Mouse (Mus musculus): ENCODE results near the gene Tmed9. TPM values are rescaled to one million over a fixed set of nuclear protein-coding genes. Genes with fewer than 3 reads are reported as not detected.
A peak's percentile ranks its signal among the peaks of the same experiment; 100 is the strongest.

Tmed9 gene
- 10 to 100 TPM; 86.3 to 94.2 TPM for total RNA-seq (2021)

GRCm38 (mm10) chr13:55573432-55573831, at the start of gene Tmed9:
Tmed9 (plus strand) TSS chr13:55573732.
- intact Hi-C loops (cut with DNase I): loop anchor here (2.0 kb wide), 1 partner anchor 17 kb away; no protein-coding TSS in a partner anchor

GRCm38 (mm10) chr13:55523951-55524600, 49.5 kb upstream of the Tmed9 start:
- intact Hi-C loops (cut with DNase I): no loop called here
- no peak for DNase-seq (ENCODE audit: low spot score)

More at GRCm38 (mm10) chr13:55573432-55573831, at the start of gene Tmed9:
- no peak for DNase-seq (ENCODE audit: low spot score)

- no peak for DNase-seq (ENCODE audit: low spot score)
- intact Hi-C loops (cut with DNase I): no loop called here
Measured at GRCm38 (mm10) chr13:55525733-55526553, 47.6 kb upstream of the Tmed9 start.

- intact Hi-C loops (cut with DNase I): no loop called here
- DNase-seq (ENCODE audit: low spot score): no peak
Measured at GRCm38 (mm10) chr13:55527212-55527611, 46.3 kb upstream of the Tmed9 start.

GRCm38 (mm10) chr13:55527834-55528772, 45.4 kb upstream of the Tmed9 start:
- DNase-seq (ENCODE audit: low spot score): no peak

GRCm38 (mm10) chr13:55529198-55529915, 44.2 kb upstream of the Tmed9 start, which contains the start of gene Dok3:
Dok3 (minus strand) TSS chr13:55529296.
- intact Hi-C loops (cut with DNase I): no loop called here
- no peak for DNase-seq (ENCODE audit: low spot score)

More at GRCm38 (mm10) chr13:55527834-55528772, 45.4 kb upstream of the Tmed9 start:
- intact Hi-C loops (cut with DNase I): no loop called here

- intact Hi-C loops (cut with DNase I): loop anchor here (5.0 kb wide), 1 partner anchor 128 kb away; no protein-coding TSS in a partner anchor
- no peak for DNase-seq (ENCODE audit: low spot score)
Measured at GRCm38 (mm10) chr13:55535191-55535590, 38.3 kb upstream of the Tmed9 start.

GRCm38 (mm10) chr13:55535796-55536193, 37.7 kb upstream of the Tmed9 start:
- no peak for DNase-seq (ENCODE audit: low spot score)
- intact Hi-C loops (cut with DNase I): loop anchor here (1.0 to 5.0 kb wide), 3 partner anchors 19 to 128 kb away; no protein-coding TSS in a partner anchor

GRCm38 (mm10) chr13:55536194-55537175, 37.0 kb upstream of the Tmed9 start, which contains the start of gene Ddx41:
Ddx41 (minus strand) TSS chr13:55536658.
- DNase-seq (ENCODE audit: low spot score): peak; percentile 99
- intact Hi-C loops (cut with DNase I): loop anchor here (1.0 to 5.0 kb wide), 3 partner anchors 20 to 129 kb away; no protein-coding TSS in a partner anchor

- intact Hi-C loops (cut with DNase I): no loop called here
- DNase-seq (ENCODE audit: low spot score): no peak
Measured at GRCm38 (mm10) chr13:55540933-55541332, 32.6 kb upstream of the Tmed9 start.

GRCm38 (mm10) chr13:55542891-55543290, 30.6 kb upstream of the Tmed9 start:
- intact Hi-C loops (cut with DNase I): no loop called here
- no peak for DNase-seq (ENCODE audit: low spot score)

- intact Hi-C loops (cut with DNase I): no loop called here
- DNase-seq (ENCODE audit: low spot score): no peak
Measured at GRCm38 (mm10) chr13:55543447-55543846, 30.1 kb upstream of the Tmed9 start.

GRCm38 (mm10) chr13:55544792-55545191, 28.7 kb upstream of the Tmed9 start:
- DNase-seq (ENCODE audit: low spot score): no peak
- intact Hi-C loops (cut with DNase I): no loop called here

GRCm38 (mm10) chr13:55547916-55548315, 25.6 kb upstream of the Tmed9 start:
- intact Hi-C loops (cut with DNase I): no loop called here
- no peak for DNase-seq (ENCODE audit: low spot score)

- intact Hi-C loops (cut with DNase I): no loop called here
- no peak for DNase-seq (ENCODE audit: low spot score)
Measured at GRCm38 (mm10) chr13:55548426-55548825, 25.1 kb upstream of the Tmed9 start.

- DNase-seq (ENCODE audit: low spot score): no peak
- intact Hi-C loops (cut with DNase I): no loop called here
Measured at GRCm38 (mm10) chr13:55549061-55549460, 24.5 kb upstream of the Tmed9 start.

GRCm38 (mm10) chr13:55555921-55556320, 17.6 kb upstream of the Tmed9 start:
- intact Hi-C loops (cut with DNase I): no loop called here

GRCm38 (mm10) chr13:55557499-55557898, 16.0 kb upstream of the Tmed9 start:
- intact Hi-C loops (cut with DNase I): no loop called here
- no peak for DNase-seq (ENCODE audit: low spot score)

More at GRCm38 (mm10) chr13:55555921-55556320, 17.6 kb upstream of the Tmed9 start:
- no peak for DNase-seq (ENCODE audit: low spot score)

All from heart, postnatal 25 days (tissue).